Mouse (Mus musculus) neural tube, embryonic 12.5 days (tissue): ENCODE results near the gene Traf5. TPM values are rescaled to one million over a fixed set of nuclear protein-coding genes. Genes with fewer than 3 reads are reported as not detected.

ENCODE experiments used
- ATAC-seq: fragments of 200-750 bp; cut with Nextera tagmentation; 2 replicates; pipeline ENCODE4 v1.8.0; 2017; ENCODE audit warnings: low read depth, mild to moderate bottlenecking, moderate TSS enrichment, moderate library complexity; ENCODE audit not compliant: low FRiP score
- H3K27ac ChIP-seq: fragments of 300-500 bp; sonication (generic); 2 replicates; pipeline ENCODE4 v1.5.1; 2016
- H3K27me3 ChIP-seq: fragments of 300-500 bp; sonication (generic); replicated peaks from 2 replicates; pipeline ENCODE4 v1.6.1; 2016; ENCODE audit warnings: mild to moderate bottlenecking
- H3K36me3 ChIP-seq: fragments of 300-500 bp; sonication (generic); 2 replicates; pipeline ENCODE4 v1.6.1; 2016; ENCODE audit warnings: mild to moderate bottlenecking
- H3K4me1 ChIP-seq: fragments of 300-500 bp; sonication (generic); 2 replicates; pipeline ENCODE4 v1.6.1; 2016
- H3K4me2 ChIP-seq: fragments of 300-500 bp; sonication (generic); replicated peaks from 2 replicates; pipeline ENCODE4 v1.6.1; 2016; ENCODE audit warnings: mild to moderate bottlenecking
- H3K4me3 ChIP-seq: fragments of 300-500 bp; sonication (generic); 2 replicates; pipeline ENCODE4 v1.5.1; 2016
- H3K9ac ChIP-seq: fragments of 300-500 bp; sonication (generic); 2 replicates; pipeline ENCODE4 v1.6.1; 2016; ENCODE audit warnings: mild to moderate bottlenecking
- H3K9me3 ChIP-seq: fragments of 300-500 bp; sonication (generic); 2 replicates; pipeline ENCODE4 v1.6.1; 2016; ENCODE audit warnings: mild to moderate bottlenecking
- WGBS: fragments of 180-500 bp; shearing (Covaris S2); methylation state at CpG from one replicate; pipeline ENCODE4 v1.1.7; 2016; 5-methylcytosine and 5-hydroxymethylcytosine counted together
- polyA plus RNA-seq: library from polyadenylated mRNA; unstranded; fragments of >200 nt; fragmentation: Nextera tagmentation; extraction: Ambion mirVana; gene quantifications from 2 replicates; pipeline ENCODE4 v1.2.1, GENCODE M21; 2016

The Traf5 gene
- polyA plus RNA-seq, 1 experiment from 2014 or later = 5.2 TPM

GRCm38 (mm10) chr1:192089208-192090166 is 2.9 kb downstream of the Traf5 start:
- WGBS = 69% methylated on average over 9 of the region's 9 CpGs
- Histone ChIP-seq H3K4me3 (no peak overlapping the region), H3K27ac (no peak overlapping the region), H3K36me3 (no peaks in the 10 kb centered on the region), H3K27me3 (peaks cover 18% of the 10 kb centered on the region), H3K9ac (no peak overlapping the region), H3K4me1 (no peaks in the 10 kb centered on the region; the same call in 1 of the 2 replicates), H3K4me2 (no peak overlapping the region), H3K9me3 (no peaks in the 10 kb centered on the region)
- ATAC-seq = no peak

- no peak overlapping the region for H3K4me3 ChIP-seq
- no peaks in the 10 kb centered on the region; the same call in 1 of the 2 replicates for H3K4me1 ChIP-seq
- WGBS = 82% methylated on average over 4 of the region's 4 CpGs
- no peak overlapping the region for H3K27ac ChIP-seq
- H3K9ac ChIP-seq = no peak overlapping the region
- ATAC-seq = no peak
- H3K27me3 ChIP-seq = peaks cover 18% of the 10 kb centered on the region
- H3K4me2 ChIP-seq = no peak overlapping the region
- no peaks in the 10 kb centered on the region for H3K9me3 ChIP-seq
- H3K36me3 ChIP-seq = no peaks in the 10 kb centered on the region
Measured at GRCm38 (mm10) chr1:192088011-192088410, 4.3 kb downstream of the Traf5 start.

- no peaks in the 10 kb centered on the region; the same call in 1 of the 2 replicates for H3K4me1 ChIP-seq
- no peaks in the 10 kb centered on the region for H3K9me3 ChIP-seq
- no peak overlapping the region for H3K27ac ChIP-seq
- H3K36me3 ChIP-seq = no peaks in the 10 kb centered on the region
- H3K4me3 ChIP-seq = no peak overlapping the region
- H3K27me3 ChIP-seq = peaks cover 18% of the 10 kb centered on the region
- 83% methylated on average over 4 of the region's 4 CpGs for WGBS
- ATAC-seq = no peak
- no peak overlapping the region for H3K9ac ChIP-seq
- no peak overlapping the region for H3K4me2 ChIP-seq
Measured at GRCm38 (mm10) chr1:192087098-192087497, 5.3 kb downstream of the Traf5 start.

- H3K4me3 ChIP-seq = no peak overlapping the region
- H3K4me1 ChIP-seq = no peaks in the 10 kb centered on the region
- WGBS = 86% methylated on average over 12 of the region's 12 CpGs
- ATAC-seq = no peak
- no peak overlapping the region for H3K4me2 ChIP-seq
- H3K9me3 ChIP-seq = no peaks in the 10 kb centered on the region
- H3K27me3 ChIP-seq = peaks cover 13% of the 10 kb centered on the region; the same call in 1 of the 2 replicates
- H3K27ac ChIP-seq = no peak overlapping the region
- H3K36me3 ChIP-seq = no peaks in the 10 kb centered on the region
- H3K9ac ChIP-seq = no peak overlapping the region
Measured at GRCm38 (mm10) chr1:192086279-192087037, 5.9 kb downstream of the Traf5 start.

- Histone ChIP-seq H3K4me1 (no peaks in the 10 kb centered on the region), H3K9me3 (no peaks in the 10 kb centered on the region), H3K27ac (no peak overlapping the region), H3K4me2 (no peak overlapping the region), H3K4me3 (no peak overlapping the region), H3K27me3 (0 out of 2 replicates have a peak, but pooled peaks cover 3% of the 10 kb centered on the region), H3K36me3 (no peaks in the 10 kb centered on the region), H3K9ac (no peak overlapping the region)
- 93% methylated on average over 10 of the region's 10 CpGs for WGBS
- no peak for ATAC-seq
Measured at GRCm38 (mm10) chr1:192085218-192085617, 7.1 kb downstream of the Traf5 start.

GRCm38 (mm10) chr1:192082646-192083045 is 9.7 kb downstream of the Traf5 start:
- Histone ChIP-seq H3K9me3 (no peaks in the 10 kb centered on the region), H3K4me1 (no peaks in the 10 kb centered on the region), H3K27me3 (no peaks in the 10 kb centered on the region), H3K36me3 (no peaks in the 10 kb centered on the region), H3K4me2 (no peak overlapping the region), H3K4me3 (no peak overlapping the region), H3K27ac (no peak overlapping the region), H3K9ac (no peak overlapping the region)
- 88% methylated on average over 1 of the region's 1 CpGs for WGBS
- no peak for ATAC-seq

GRCm38 (mm10) chr1:192081129-192081528 is 11.2 kb downstream of the Traf5 start:
- Histone ChIP-seq H3K4me2 (no peak overlapping the region), H3K27me3 (no peaks in the 10 kb centered on the region), H3K4me1 (no peaks in the 10 kb centered on the region), H3K27ac (no peak overlapping the region), H3K9me3 (no peaks in the 10 kb centered on the region), H3K4me3 (no peak overlapping the region), H3K9ac (no peak overlapping the region), H3K36me3 (no peaks in the 10 kb centered on the region)
- 91% methylated on average over 2 of the region's 2 CpGs for WGBS
- no peak for ATAC-seq

GRCm38 (mm10) chr1:192079121-192079520 is 13.2 kb downstream of the Traf5 start:
- Histone ChIP-seq H3K27ac (no peak overlapping the region), H3K4me1 (no peaks in the 10 kb centered on the region), H3K4me3 (no peak overlapping the region), H3K4me2 (no peak overlapping the region), H3K36me3 (no peaks in the 10 kb centered on the region), H3K9me3 (no peaks in the 10 kb centered on the region), H3K27me3 (no peaks in the 10 kb centered on the region), H3K9ac (no peak overlapping the region)
- ATAC-seq = no peak
- 86% methylated on average over 1 of the region's 1 CpGs for WGBS

- Histone ChIP-seq H3K27me3 (no peaks in the 10 kb centered on the region), H3K4me1 (no peaks in the 10 kb centered on the region), H3K4me2 (no peak overlapping the region), H3K9me3 (no peaks in the 10 kb centered on the region), H3K27ac (no peak overlapping the region), H3K9ac (no peak overlapping the region), H3K4me3 (no peak overlapping the region), H3K36me3 (no peaks in the 10 kb centered on the region)
- WGBS = 45% methylated on average over 3 of the region's 3 CpGs
- ATAC-seq = no peak
Measured at GRCm38 (mm10) chr1:192078406-192078805, 14.0 kb downstream of the Traf5 start.

- Histone ChIP-seq H3K4me1 (no peaks in the 10 kb centered on the region), H3K4me2 (no peak overlapping the region), H3K9ac (no peak overlapping the region), H3K36me3 (no peaks in the 10 kb centered on the region), H3K27ac (no peak overlapping the region), H3K9me3 (no peaks in the 10 kb centered on the region), H3K4me3 (no peak overlapping the region), H3K27me3 (no peaks in the 10 kb centered on the region)
- no peak for ATAC-seq
Measured at GRCm38 (mm10) chr1:192076796-192077535, 15.4 kb downstream of the Traf5 start.

GRCm38 (mm10) chr1:192076101-192076500 is 16.3 kb downstream of the Traf5 start:
- H3K9me3 ChIP-seq = no peaks in the 10 kb centered on the region
- no peak overlapping the region for H3K4me3 ChIP-seq
- H3K27ac ChIP-seq = no peak overlapping the region
- H3K9ac ChIP-seq = no peak overlapping the region
- H3K4me2 ChIP-seq = no peak overlapping the region
- ATAC-seq = no peak
- no peaks in the 10 kb centered on the region for H3K36me3 ChIP-seq
- 77% methylated on average over 4 of the region's 4 CpGs for WGBS
- no peaks in the 10 kb centered on the region for H3K27me3 ChIP-seq
- 0 out of 2 replicates have a peak, but pooled peaks cover under 1% of the 10 kb centered on the region for H3K4me1 ChIP-seq

- no peak overlapping the region for H3K9ac ChIP-seq
- no peak overlapping the region for H3K27ac ChIP-seq
- ATAC-seq = no peak
- no peaks in the 10 kb centered on the region for H3K36me3 ChIP-seq
- no peaks in the 10 kb centered on the region for H3K9me3 ChIP-seq
- H3K4me2 ChIP-seq = no peak overlapping the region
- 82% methylated on average over 1 of the region's 1 CpGs for WGBS
- no peak overlapping the region for H3K4me3 ChIP-seq
- 0 out of 2 replicates have a peak, but pooled peaks cover 12% of the 10 kb centered on the region for H3K4me1 ChIP-seq
- H3K27me3 ChIP-seq = no peaks in the 10 kb centered on the region
Measured at GRCm38 (mm10) chr1:192074824-192075223, 17.5 kb downstream of the Traf5 start.
